Mouse (Mus musculus) kidney, embryonic 15.5 days (tissue): ENCODE results near the gene Olfr543. TPM values are rescaled to one million over a fixed set of nuclear protein-coding genes. Genes with fewer than 3 reads are reported as not detected.

ENCODE experiments used
- ATAC-seq: fragments of 200-750 bp; cut with Nextera tagmentation; replicated peaks from 2 replicates; pipeline ENCODE4 v1.8.0; 2017; ENCODE audit warnings: moderate TSS enrichment; ENCODE audit not compliant: low FRiP score
- H3K27ac ChIP-seq: fragments of 300-500 bp; sonication (generic); 2 replicates; pipeline ENCODE4 v1.5.1; 2015; ENCODE audit warnings: mild to moderate bottlenecking, inconsistent platforms
- H3K27me3 ChIP-seq: fragments of 300-500 bp; sonication (generic); 2 replicates; pipeline ENCODE4 v1.6.1; 2015; ENCODE audit warnings: inconsistent platforms
- H3K36me3 ChIP-seq: fragments of 300-500 bp; sonication (generic); 2 replicates; pipeline ENCODE4 v1.6.1; 2015; ENCODE audit warnings: inconsistent platforms
- H3K4me1 ChIP-seq: fragments of 300-500 bp; sonication (generic); 2 replicates; pipeline ENCODE4 v1.6.1; 2015; ENCODE audit warnings: inconsistent platforms
- H3K4me2 ChIP-seq: fragments of 300-500 bp; sonication (generic); 2 replicates; pipeline ENCODE4 v1.6.1; 2015; ENCODE audit warnings: moderate library complexity, mild to moderate bottlenecking, inconsistent platforms
- H3K4me3 ChIP-seq: fragments of 300-500 bp; sonication (generic); replicated peaks from 2 replicates; pipeline ENCODE4 v1.5.1; 2015; ENCODE audit warnings: mild to moderate bottlenecking, inconsistent platforms
- H3K9ac ChIP-seq: fragments of 300-500 bp; sonication (generic); 2 replicates; pipeline ENCODE4 v1.6.1; 2015; ENCODE audit warnings: mild to moderate bottlenecking, inconsistent platforms
- H3K9me3 ChIP-seq: fragments of 300-500 bp; sonication (generic); replicated peaks from 2 replicates; pipeline ENCODE4 v1.6.1; 2016; ENCODE audit warnings: inconsistent platforms
- WGBS: fragments of 180-500 bp; shearing (Covaris S2); methylation state at CpG from one replicate; pipeline ENCODE4 v1.1.7; 2015; ENCODE audit warnings: mixed read lengths; 5-methylcytosine and 5-hydroxymethylcytosine counted together
- polyA plus RNA-seq: library from polyadenylated mRNA; unstranded; fragments of >200 nt; fragmentation: Nextera tagmentation; extraction: Ambion mirVana; gene quantifications from 2 replicates; pipeline ENCODE4 v1.2.1, GENCODE M21; 2015

Olfr543 gene
- polyA plus RNA-seq, result 0.38 and 0.48 TPM in 2 replicates

DNA sequence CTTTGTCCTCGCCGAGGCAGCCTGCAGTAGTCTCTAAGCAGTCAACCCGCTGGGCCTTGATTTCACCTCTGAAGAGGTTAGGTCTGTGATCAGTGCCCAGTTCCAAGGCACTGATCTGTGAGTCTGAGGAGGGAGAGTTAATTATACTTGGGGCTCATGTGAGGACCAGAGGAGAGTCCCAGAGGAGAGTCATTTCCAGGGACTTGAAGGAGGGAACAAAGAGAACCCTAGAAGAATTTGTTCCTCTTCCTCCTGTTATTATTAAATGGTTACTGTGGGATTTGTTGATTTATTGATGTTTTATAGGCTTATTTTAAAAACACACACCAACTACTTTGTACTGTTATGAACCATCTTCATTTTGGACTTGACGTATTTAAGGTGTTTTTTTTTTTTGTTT, at the start of gene Olfr543:
Olfr543 (minus strand) TSS at position 101 of the 400 bp plus-strand sequence.
- Histone ChIP-seq H3K4me2 (no peak within 1 kb of the TSS), H3K9ac (no peak within 1 kb of the TSS), H3K36me3 (no peaks in the 10 kb centered on the region), H3K27me3 (no peaks in the 10 kb centered on the region), H3K9me3 (no peaks in the 10 kb centered on the region), H3K27ac (no peak within 1 kb of the TSS), H3K4me1 (peaks cover 4% of the 10 kb centered on the region; the same call in 1 of the 2 replicates), H3K4me3 (no peak within 1 kb of the TSS)
- ATAC-seq, result no peak
- 90% methylated on average over 4 of the region's 4 CpGs for WGBS

- 82% methylated on average over 1 of the region's 1 CpGs for WGBS
- ATAC-seq, result no peak
- H3K4me1 ChIP-seq, result no peaks in the 10 kb centered on the region
Observed at GRCm38 (mm10) chr7:102529052-102529451, 47.6 kb upstream of the Olfr543 start.

GRCm38 (mm10) chr7:102517051-102517335, 35.5 kb upstream of the Olfr543 start:
- Histone ChIP-seq H3K36me3 (no peaks in the 10 kb centered on the region), H3K9me3 (no peaks in the 10 kb centered on the region), H3K4me1 (peaks cover 3% of the 10 kb centered on the region), H3K4me2 (no peak overlapping the region), H3K27me3 (peaks cover 12% of the 10 kb centered on the region), H3K4me3 (no peak overlapping the region), H3K9ac (no peak overlapping the region), H3K27ac (no peak overlapping the region)
- no peak for ATAC-seq
- 87% methylated on average over 2 of the region's 2 CpGs for WGBS

More at GRCm38 (mm10) chr7:102529052-102529451, 47.6 kb upstream of the Olfr543 start:
- Histone ChIP-seq H3K9me3 (no peaks in the 10 kb centered on the region), H3K4me2 (no peak overlapping the region), H3K36me3 (no peaks in the 10 kb centered on the region), H3K4me3 (no peak overlapping the region), H3K27ac (no peak overlapping the region), H3K27me3 (no peaks in the 10 kb centered on the region), H3K9ac (no peak overlapping the region)

DNA sequence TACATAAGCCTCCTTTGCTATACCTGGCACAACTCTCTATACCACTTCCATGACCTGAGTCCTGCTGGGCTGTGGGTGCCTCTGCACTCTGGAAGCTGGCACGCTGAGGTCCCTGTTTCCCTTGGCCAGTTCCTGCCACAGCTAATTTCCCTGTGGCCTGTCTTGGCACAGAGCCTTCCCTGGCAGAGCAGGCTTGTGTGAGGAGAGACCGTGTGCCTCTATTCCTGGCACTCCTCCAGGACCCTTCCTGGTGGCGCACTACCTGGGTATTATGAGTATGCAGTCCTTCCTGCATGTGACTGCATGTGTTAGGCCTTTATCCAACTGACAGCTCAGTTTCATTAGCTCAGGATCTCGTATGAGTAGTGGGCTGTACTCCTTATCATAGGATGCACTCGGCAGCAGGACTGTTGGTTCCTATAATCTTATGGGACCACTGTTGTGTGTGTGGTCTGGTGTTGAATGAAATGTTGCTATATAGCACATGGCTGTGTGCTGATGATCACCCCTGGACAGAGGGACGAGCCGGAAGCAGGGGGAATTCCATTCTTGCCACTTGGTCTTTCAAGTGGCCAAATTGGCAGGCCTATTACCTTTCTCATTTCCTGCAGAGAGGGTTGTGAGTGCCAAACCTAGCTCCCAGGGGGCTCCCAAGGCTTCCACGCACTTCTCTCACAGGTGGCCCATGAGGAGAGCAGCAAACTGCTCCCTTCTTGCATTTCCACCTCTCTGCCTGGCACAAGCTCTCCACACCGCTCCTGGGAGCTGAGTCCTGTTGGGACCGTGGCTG, 35.0 kb upstream of the Olfr543 start:
- Histone ChIP-seq H3K9me3 (no peaks in the 10 kb centered on the region), H3K36me3 (no peaks in the 10 kb centered on the region), H3K27me3 (peaks cover 17% of the 10 kb centered on the region), H3K4me1 (peaks cover 3% of the 10 kb centered on the region), H3K4me3 (no peak overlapping the region), H3K27ac (no peak overlapping the region), H3K9ac (no peak overlapping the region), H3K4me2 (no peak overlapping the region)
- no peak for ATAC-seq
- WGBS, result 70% methylated on average over 10 of the region's 10 CpGs

GRCm38 (mm10) chr7:102514144-102514543, 32.7 kb upstream of the Olfr543 start:
- ATAC-seq, result no peak
- Histone ChIP-seq H3K4me2 (no peak overlapping the region), H3K27me3 (peaks cover 17% of the 10 kb centered on the region), H3K27ac (no peak overlapping the region), H3K4me3 (no peak overlapping the region), H3K9me3 (no peaks in the 10 kb centered on the region), H3K9ac (no peak overlapping the region), H3K36me3 (no peaks in the 10 kb centered on the region), H3K4me1 (peaks cover 3% of the 10 kb centered on the region)
- WGBS, result 71% methylated on average over 4 of the region's 4 CpGs

GRCm38 (mm10) chr7:102512814-102513435, 31.4 kb upstream of the Olfr543 start:
- H3K27me3 ChIP-seq, result peaks cover 17% of the 10 kb centered on the region
- no peaks in the 10 kb centered on the region for H3K36me3 ChIP-seq
- H3K9me3 ChIP-seq, result no peaks in the 10 kb centered on the region
- H3K9ac ChIP-seq, result peak overlapping the region; percentile 67
- H3K4me1 ChIP-seq, result peaks cover 3% of the 10 kb centered on the region
- peak overlapping the region; percentile 55 for H3K4me3 ChIP-seq
- H3K4me2 ChIP-seq, result peak overlapping the region; percentile 97
- peak; percentile 96 for ATAC-seq
- under 1% methylated on average over 54 of the region's 54 CpGs for WGBS
- H3K27ac ChIP-seq, result no peak overlapping the region

DNA sequence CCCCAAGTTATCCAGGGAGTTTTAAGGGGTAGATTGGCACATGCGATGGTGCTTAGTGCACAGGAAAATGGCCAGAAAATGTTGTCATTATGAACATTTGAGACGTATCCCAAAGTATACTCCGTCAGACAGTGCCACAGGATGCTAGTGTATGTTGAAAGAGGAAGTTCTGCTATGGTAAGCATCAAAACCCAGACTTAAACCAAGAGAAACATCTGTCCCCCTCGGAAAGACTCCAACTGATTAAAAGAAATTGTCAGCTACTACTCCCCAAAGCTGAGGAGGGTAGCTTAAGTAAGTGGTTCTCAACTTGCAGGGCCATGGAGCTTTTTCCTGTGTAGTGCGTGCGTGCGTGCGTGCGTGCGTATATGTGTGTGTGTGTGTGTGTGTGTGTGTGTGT, 30.4 kb upstream of the Olfr543 start:
- ATAC-seq, result no peak
- H3K4me3 ChIP-seq, result no peak overlapping the region
- no peak overlapping the region for H3K27ac ChIP-seq
- H3K4me2 ChIP-seq, result no peak overlapping the region
- H3K9me3 ChIP-seq, result no peaks in the 10 kb centered on the region
- peaks cover 3% of the 10 kb centered on the region for H3K4me1 ChIP-seq
- no peaks in the 10 kb centered on the region for H3K36me3 ChIP-seq
- WGBS, result 93% methylated on average over 10 of the region's 10 CpGs
- H3K27me3 ChIP-seq, result peaks cover 17% of the 10 kb centered on the region
- no peak overlapping the region for H3K9ac ChIP-seq

DNA sequence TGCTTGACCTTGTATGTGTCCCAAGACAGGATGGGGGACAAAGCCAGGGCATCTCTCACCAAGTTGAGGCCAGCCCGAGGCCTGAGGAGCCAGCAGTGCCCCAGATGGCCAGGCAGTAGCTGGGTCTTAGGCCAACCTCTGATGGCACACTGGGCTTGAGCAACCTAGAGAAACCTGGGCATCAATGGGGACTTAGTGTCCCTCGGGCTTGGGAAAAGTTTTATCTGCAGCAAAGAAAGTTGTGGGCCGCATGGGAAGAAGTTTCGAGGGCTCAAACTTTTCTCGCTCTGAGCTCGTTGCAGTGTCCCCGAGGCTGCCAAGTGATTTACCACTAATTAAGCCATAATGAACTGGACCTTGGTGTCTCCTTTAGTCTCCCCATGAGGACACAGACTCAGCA, 28.2 kb upstream of the Olfr543 start:
- Histone ChIP-seq H3K9ac (no peak overlapping the region), H3K36me3 (no peaks in the 10 kb centered on the region), H3K27me3 (peaks cover 17% of the 10 kb centered on the region), H3K9me3 (no peaks in the 10 kb centered on the region), H3K4me1 (peaks cover 3% of the 10 kb centered on the region), H3K4me3 (no peak overlapping the region), H3K27ac (no peak overlapping the region), H3K4me2 (no peak overlapping the region)
- 74% methylated on average over 7 of the region's 7 CpGs for WGBS
- ATAC-seq, result no peak

DNA sequence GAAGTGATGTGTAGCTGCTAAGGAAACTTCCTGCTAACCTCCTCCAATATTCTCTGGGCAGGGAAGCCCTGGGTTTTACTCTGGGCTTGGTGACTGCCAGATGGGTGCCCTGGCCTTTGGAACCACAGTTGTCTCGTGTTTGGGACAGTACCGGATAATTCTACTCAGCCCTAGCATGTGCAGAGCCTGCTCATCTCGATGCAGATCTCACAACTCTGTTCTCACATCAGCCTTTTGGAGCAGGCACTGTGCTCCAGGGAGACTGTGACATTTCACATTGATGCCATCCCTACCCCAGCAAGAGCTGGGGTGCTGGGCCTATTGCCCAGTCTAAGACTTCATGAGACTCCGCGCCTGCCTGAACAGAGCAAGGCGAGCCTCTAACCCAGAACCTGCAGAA, 27.2 kb upstream of the Olfr543 start:
- H3K4me3 ChIP-seq, result no peak overlapping the region
- no peak overlapping the region for H3K4me2 ChIP-seq
- H3K36me3 ChIP-seq, result no peaks in the 10 kb centered on the region
- ATAC-seq, result no peak
- no peak overlapping the region for H3K9ac ChIP-seq
- H3K4me1 ChIP-seq, result peaks cover 3% of the 10 kb centered on the region
- H3K27me3 ChIP-seq, result peaks cover 9% of the 10 kb centered on the region
- 90% methylated on average over 6 of the region's 6 CpGs for WGBS
- no peaks in the 10 kb centered on the region for H3K9me3 ChIP-seq
- no peak overlapping the region for H3K27ac ChIP-seq

GRCm38 (mm10) chr7:102508066-102508465, 26.6 kb upstream of the Olfr543 start:
- WGBS, result 90% methylated on average over 9 of the region's 9 CpGs
- H3K9me3 ChIP-seq, result no peaks in the 10 kb centered on the region
- ATAC-seq, result no peak
- H3K4me2 ChIP-seq, result no peak overlapping the region
- 0 out of 2 replicates have a peak, but pooled peaks cover 8% of the 10 kb centered on the region for H3K27me3 ChIP-seq
- H3K4me3 ChIP-seq, result no peak overlapping the region
- no peak overlapping the region for H3K27ac ChIP-seq
- H3K9ac ChIP-seq, result no peak overlapping the region
- H3K4me1 ChIP-seq, result peaks cover 3% of the 10 kb centered on the region
- no peaks in the 10 kb centered on the region for H3K36me3 ChIP-seq

GRCm38 (mm10) chr7:102506848-102507247, 25.4 kb upstream of the Olfr543 start:
- Histone ChIP-seq H3K27me3 (0 out of 2 replicates have a peak, but pooled peaks cover 4% of the 10 kb centered on the region), H3K27ac (no peak overlapping the region), H3K36me3 (no peaks in the 10 kb centered on the region), H3K4me1 (no peaks in the 10 kb centered on the region), H3K9me3 (no peaks in the 10 kb centered on the region), H3K4me2 (no peak overlapping the region), H3K9ac (no peak overlapping the region), H3K4me3 (no peak overlapping the region)
- ATAC-seq, result peak; percentile 80
- 49% methylated on average over 3 of the region's 3 CpGs for WGBS

DNA sequence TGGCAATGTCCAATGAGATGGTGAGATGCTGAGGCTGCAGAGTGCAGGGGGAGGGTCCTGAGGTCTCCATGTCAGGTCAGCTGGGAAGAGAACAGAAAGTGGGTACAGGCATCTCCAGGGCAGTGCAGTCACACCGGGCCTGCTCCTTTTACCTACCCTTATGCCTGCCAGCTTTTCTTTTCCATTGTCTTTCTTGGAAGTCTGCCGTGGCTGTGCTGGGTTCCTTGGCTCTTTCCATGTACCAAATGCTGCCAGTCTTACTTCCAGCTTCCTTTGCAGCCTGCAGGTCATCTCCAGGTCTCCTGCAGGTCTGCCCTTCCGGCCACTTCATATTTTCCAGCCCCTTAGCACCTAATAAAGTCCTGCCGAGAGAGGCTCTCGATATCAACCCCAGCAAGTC, 20.5 kb upstream of the Olfr543 start:
- H3K4me2 ChIP-seq, result no peak overlapping the region
- no peak for ATAC-seq
- WGBS, result 77% methylated on average over 5 of the region's 5 CpGs
- H3K4me3 ChIP-seq, result no peak overlapping the region
- no peak overlapping the region for H3K27ac ChIP-seq
- no peaks in the 10 kb centered on the region for H3K4me1 ChIP-seq
- H3K9ac ChIP-seq, result no peak overlapping the region
- H3K36me3 ChIP-seq, result no peaks in the 10 kb centered on the region
- H3K27me3 ChIP-seq, result no peaks in the 10 kb centered on the region
- H3K9me3 ChIP-seq, result no peaks in the 10 kb centered on the region
